Comparison of ENCODE assay signal across 8 mouse cellular contexts in genomic region chr8:70658897-70659603, GRCm38 (mm10). TPM values are rescaled to one million over a fixed set of nuclear protein-coding genes. Genes with fewer than 3 reads are reported as not detected.
A peak's percentile ranks its signal among the peaks of the same experiment; 100 is the strongest.
DNase-seq lines count a peak whose midpoint lies in the region; ATAC-seq and TF ChIP-seq lines count a peak whose summit lies in the region.

No protein-coding gene starts in this region.

- H3K4me1 ChIP-seq in lung, embryonic 14.5 days (ENCODE audit: insufficient read depth), result peaks cover 9% of the 10 kb centered on the region
- peaks cover 19% of the 10 kb centered on the region for H3K4me1 ChIP-seq in embryonic facial prominence, embryonic 12.5 days
- peaks cover 60% of the 10 kb centered on the region for H3K4me1 ChIP-seq in midbrain, embryonic 13.5 days (replicated peaks)

- H3K27me3 ChIP-seq in lung, embryonic 14.5 days (ENCODE audit: insufficient read depth, low read length), result no peaks in the 10 kb centered on the region
- no peaks in the 10 kb centered on the region for H3K27me3 ChIP-seq in embryonic facial prominence, embryonic 12.5 days
- no peaks in the 10 kb centered on the region for H3K27me3 ChIP-seq in midbrain, embryonic 13.5 days

- WGBS in lung, embryonic 14.5 days, result 2% methylated on average over 31 of the region's 31 CpGs
- WGBS in embryonic facial prominence, embryonic 12.5 days, result under 1% methylated on average over 31 of the region's 31 CpGs
- 2% methylated on average over 31 of the region's 31 CpGs for WGBS in midbrain, embryonic 13.5 days

- TF ChIP-seq CTCF in lung, embryonic 14.5 days (IDR thresholded peaks at IDR 0.05; ENCODE audit: low read depth), result no peak

- H3K36me3 ChIP-seq in lung, embryonic 14.5 days (ENCODE audit: insufficient read depth), result peaks cover 24% of the 10 kb centered on the region
- peaks cover 27% of the 10 kb centered on the region for H3K36me3 ChIP-seq in embryonic facial prominence, embryonic 12.5 days
- 0 out of 2 replicates have a peak, but pooled peaks cover 15% of the 10 kb centered on the region for H3K36me3 ChIP-seq in midbrain, embryonic 13.5 days

- no peaks in the 10 kb centered on the region for H3K9me3 ChIP-seq in lung, embryonic 14.5 days (ENCODE audit: low read depth, low read length)
- H3K9me3 ChIP-seq in embryonic facial prominence, embryonic 12.5 days, result no peaks in the 10 kb centered on the region
- H3K9me3 ChIP-seq in midbrain, embryonic 13.5 days, result no peaks in the 10 kb centered on the region

- H3K4me2 ChIP-seq in lung, embryonic 14.5 days, result peak overlapping the region; percentile 91
- peak overlapping the region; percentile 84 for H3K4me2 ChIP-seq in embryonic facial prominence, embryonic 12.5 days (replicated peaks)
- peak overlapping the region; percentile 88 for H3K4me2 ChIP-seq in midbrain, embryonic 13.5 days (replicated peaks)

- peak overlapping the region; percentile 79 for H3K4me3 ChIP-seq in lung, embryonic 14.5 days (ENCODE audit: low read depth, low read length)
- H3K4me3 ChIP-seq in embryonic facial prominence, embryonic 12.5 days, result peak overlapping the region; percentile 77
- peak overlapping the region; percentile 81 for H3K4me3 ChIP-seq in midbrain, embryonic 13.5 days (replicated peaks)

- ATAC-seq in lung, embryonic 14.5 days (ENCODE audit: insufficient read depth), result peak; percentile 59; the same call in 1 of the 2 replicates
- peak; percentile 19; the same call in 1 of the 2 replicates for ATAC-seq in embryonic facial prominence, embryonic 12.5 days (ENCODE audit: insufficient number of reproducible peaks, insufficient read depth, low FRiP score, low TSS enrichment)
- ATAC-seq in midbrain, embryonic 13.5 days, result peak; percentile 51

- H3K9ac ChIP-seq in lung, embryonic 14.5 days, result peak overlapping the region; percentile 83
- H3K9ac ChIP-seq in embryonic facial prominence, embryonic 12.5 days, result peak overlapping the region; percentile 67
- H3K9ac ChIP-seq in midbrain, embryonic 13.5 days (replicated peaks), result peak overlapping the region; percentile 91

- peak overlapping the region; percentile 73 for H3K27ac ChIP-seq in lung, embryonic 14.5 days (ENCODE audit: low read depth)
- peak overlapping the region; percentile 63 for H3K27ac ChIP-seq in embryonic facial prominence, embryonic 12.5 days
- peak overlapping the region; percentile 65 for H3K27ac ChIP-seq in midbrain, embryonic 13.5 days

- no peak for DNase-seq in lung, embryonic 14.5 days
- DNase-seq in lung, postnatal 36 days, result no peak
- DNase-seq in kidney, adult 9 months, result peak; percentile 89
- no peak for DNase-seq in thymus, postnatal 14 days
- DNase-seq in embryo, embryonic 11 days, result no peak
- DNase-seq in embryo, embryonic 10.5 days (ENCODE audit: low spot score), result no peak

RNA-seq across cellular contexts. Expression of gene Pgpep1, which starts 1.1 kb away (rescaled TPM):
- polyA plus RNA-seq in lung, embryonic 14.5 days (2014; fragmentation: Nextera tagmentation; extraction: Ambion mirVana), result 46.6 and 48.2 TPM in 2 replicates
- 59.5 and 70.4 TPM in 2 replicates for polyA plus RNA-seq in embryonic facial prominence, embryonic 12.5 days (2016; fragmentation: Nextera tagmentation; extraction: Ambion mirVana)
- polyA plus RNA-seq in midbrain, embryonic 13.5 days (2015; fragmentation: Nextera tagmentation; extraction: Ambion mirVana), result 87.5 and 99.4 TPM in 2 replicates

RNA-seq across cellular contexts. Expression of gene Lsm4, which starts 14.0 kb away (rescaled TPM):
- polyA plus RNA-seq in lung, embryonic 14.5 days (2014; fragmentation: Nextera tagmentation; extraction: Ambion mirVana), result 305 and 327 TPM in 2 replicates
- 303 and 326 TPM in 2 replicates for polyA plus RNA-seq in embryonic facial prominence, embryonic 12.5 days (2016; fragmentation: Nextera tagmentation; extraction: Ambion mirVana)
- polyA plus RNA-seq in midbrain, embryonic 13.5 days (2015; fragmentation: Nextera tagmentation; extraction: Ambion mirVana), result 176 and 201 TPM in 2 replicates

RNA-seq across cellular contexts. Expression of gene Gdf15, which starts 26.8 kb away (rescaled TPM):
- polyA plus RNA-seq in lung, embryonic 14.5 days (2014; fragmentation: Nextera tagmentation; extraction: Ambion mirVana), result 0.12 and 0.22 TPM in 2 replicates
- not detected in 2 replicates for polyA plus RNA-seq in embryonic facial prominence, embryonic 12.5 days (2016; fragmentation: Nextera tagmentation; extraction: Ambion mirVana)
- 0.30 TPM in 1 of 2 replicates, not detected in the other for polyA plus RNA-seq in midbrain, embryonic 13.5 days (2015; fragmentation: Nextera tagmentation; extraction: Ambion mirVana)

RNA-seq across cellular contexts. Expression of gene Jund, which starts 39.7 kb away (rescaled TPM):
- polyA plus RNA-seq in lung, embryonic 14.5 days (2014; fragmentation: Nextera tagmentation; extraction: Ambion mirVana), result 70.1 and 72.9 TPM in 2 replicates
- 142 and 150 TPM in 2 replicates for polyA plus RNA-seq in embryonic facial prominence, embryonic 12.5 days (2016; fragmentation: Nextera tagmentation; extraction: Ambion mirVana)
- 65.1 and 97.7 TPM in 2 replicates for polyA plus RNA-seq in midbrain, embryonic 13.5 days (2015; fragmentation: Nextera tagmentation; extraction: Ambion mirVana)

RNA-seq across cellular contexts. Expression of gene Lrrc25, which starts 43.1 kb away (rescaled TPM):
- 1.9 TPM in 2 replicates for polyA plus RNA-seq in lung, embryonic 14.5 days (2014; fragmentation: Nextera tagmentation; extraction: Ambion mirVana)
- 1.1 and 1.2 TPM in 2 replicates for polyA plus RNA-seq in embryonic facial prominence, embryonic 12.5 days (2016; fragmentation: Nextera tagmentation; extraction: Ambion mirVana)
- 1.1 and 1.2 TPM in 2 replicates for polyA plus RNA-seq in midbrain, embryonic 13.5 days (2015; fragmentation: Nextera tagmentation; extraction: Ambion mirVana)
